Mouse (Mus musculus): ENCODE data around the gene Pdcd6ip. TPM values are rescaled to one million over a fixed set of nuclear protein-coding genes. Genes with fewer than 3 reads are reported as not detected.

Gene Pdcd6ip
- polyA plus RNA-seq, 1 experiment from 2014 or later: 99.5 TPM

DNA sequence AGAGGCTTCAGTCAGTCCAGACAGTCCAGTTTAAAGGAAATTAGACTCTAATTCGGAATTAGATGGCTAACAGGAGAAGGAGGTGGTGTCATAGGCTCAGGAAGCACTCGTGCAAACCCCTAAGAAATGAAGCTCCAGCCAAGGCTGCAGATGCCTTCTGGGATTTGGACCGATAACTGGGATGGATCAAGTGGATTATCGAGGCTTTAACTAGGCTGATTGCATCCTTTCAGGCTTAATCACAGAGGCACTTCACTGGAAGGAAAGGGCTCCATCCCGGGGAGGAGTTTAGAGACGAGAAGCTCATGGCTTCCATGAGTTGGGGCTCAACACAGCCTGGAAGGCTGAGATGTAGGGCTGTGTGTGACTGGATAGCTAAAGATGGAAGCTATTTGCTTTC lies 84.0 kb downstream of the Pdcd6ip start:
- Histone ChIP-seq H3K27me3 (ENCODE audit: control insufficient read depth, insufficient read depth, low read length) (no peaks in the 10 kb centered on the region), H3K4me2 (ENCODE audit: low read depth, low read length) (no peak overlapping the region), H3K9me3 (replicated peaks; ENCODE audit: control insufficient read depth, low read length) (no peaks in the 10 kb centered on the region), H3K27ac (ENCODE audit: low read length) (no peak overlapping the region), H3K36me3 (ENCODE audit: control insufficient read depth, insufficient read depth, low read length) (no peaks in the 10 kb centered on the region), H3K9ac (ENCODE audit: low read length) (no peak overlapping the region), H3K4me1 (ENCODE audit: control insufficient read depth, insufficient read depth, low read length) (no peaks in the 10 kb centered on the region), H3K4me3 (replicated peaks; ENCODE audit: low read length) (no peak overlapping the region)
- WGBS: 67% methylated on average over 6 of the region's 6 CpGs
- no peak for ATAC-seq (ENCODE audit: insufficient read depth, low FRiP score)

DNA sequence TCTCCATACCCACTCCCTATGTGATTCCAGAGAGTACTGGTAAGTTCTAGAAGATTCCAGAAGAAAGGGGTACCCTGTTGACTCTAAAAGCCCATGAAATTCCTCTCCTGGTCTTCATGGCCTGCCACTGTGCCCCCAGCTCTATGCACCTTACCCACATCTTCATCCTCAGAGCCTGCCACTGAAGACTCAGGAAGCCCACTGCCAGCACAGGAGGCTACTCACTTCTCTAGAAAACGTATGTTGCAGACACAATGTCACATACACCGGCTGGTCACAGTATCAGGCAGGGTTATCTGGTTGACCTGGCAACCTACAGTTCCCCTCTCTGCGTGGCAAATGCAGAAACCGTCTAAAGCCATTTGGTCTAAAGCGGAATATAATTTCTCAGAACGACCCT lies 91.0 kb downstream of the Pdcd6ip start:
- H3K4me1 ChIP-seq (ENCODE audit: control insufficient read depth, insufficient read depth, low read length): no peaks in the 10 kb centered on the region
- H3K9ac ChIP-seq (ENCODE audit: low read length): no peak overlapping the region
- no peaks in the 10 kb centered on the region for H3K27me3 ChIP-seq (ENCODE audit: control insufficient read depth, insufficient read depth, low read length)
- H3K36me3 ChIP-seq (ENCODE audit: control insufficient read depth, insufficient read depth, low read length): no peaks in the 10 kb centered on the region
- WGBS: 72% methylated on average over 6 of the region's 6 CpGs
- no peak overlapping the region for H3K4me3 ChIP-seq (replicated peaks; ENCODE audit: low read length)
- H3K27ac ChIP-seq (ENCODE audit: low read length): no peak overlapping the region
- no peaks in the 10 kb centered on the region for H3K9me3 ChIP-seq (replicated peaks; ENCODE audit: control insufficient read depth, low read length)
- no peak overlapping the region for H3K4me2 ChIP-seq (ENCODE audit: low read depth, low read length)
- no peak for ATAC-seq (ENCODE audit: insufficient read depth, low FRiP score)

DNA sequence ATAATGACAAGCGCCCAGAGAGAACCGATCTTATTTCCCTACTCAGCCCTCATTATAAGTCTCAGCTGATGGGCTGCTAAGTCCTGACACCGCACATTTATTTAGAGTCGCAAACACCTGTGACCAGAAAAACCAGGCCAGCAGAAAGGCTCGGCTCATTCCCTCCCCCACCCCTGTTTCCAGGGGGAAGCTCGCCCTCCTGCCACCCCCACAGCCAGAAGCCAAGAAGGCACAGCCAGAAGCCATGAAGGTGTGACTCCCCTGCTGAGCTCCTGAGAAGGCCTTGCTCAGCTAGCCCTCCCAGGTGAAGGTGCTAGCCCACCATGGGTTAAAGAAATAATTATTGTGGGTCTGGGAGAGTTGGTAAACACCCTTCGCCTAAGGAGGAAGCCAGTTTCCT lies 97.3 kb downstream of the Pdcd6ip start:
- H3K4me1 ChIP-seq (ENCODE audit: control insufficient read depth, insufficient read depth, low read length): no peaks in the 10 kb centered on the region
- H3K9me3 ChIP-seq (replicated peaks; ENCODE audit: control insufficient read depth, low read length): no peaks in the 10 kb centered on the region
- no peaks in the 10 kb centered on the region for H3K36me3 ChIP-seq (ENCODE audit: control insufficient read depth, insufficient read depth, low read length)
- no peak for ATAC-seq (ENCODE audit: insufficient read depth, low FRiP score)
- H3K9ac ChIP-seq (ENCODE audit: low read length): no peak overlapping the region
- WGBS: 43% methylated on average over 7 of the region's 7 CpGs
- no peak overlapping the region for H3K4me2 ChIP-seq (ENCODE audit: low read depth, low read length)
- no peaks in the 10 kb centered on the region for H3K27me3 ChIP-seq (ENCODE audit: control insufficient read depth, insufficient read depth, low read length)
- H3K27ac ChIP-seq (ENCODE audit: low read length): no peak overlapping the region
- no peak overlapping the region for H3K4me3 ChIP-seq (replicated peaks; ENCODE audit: low read length)

DNA sequence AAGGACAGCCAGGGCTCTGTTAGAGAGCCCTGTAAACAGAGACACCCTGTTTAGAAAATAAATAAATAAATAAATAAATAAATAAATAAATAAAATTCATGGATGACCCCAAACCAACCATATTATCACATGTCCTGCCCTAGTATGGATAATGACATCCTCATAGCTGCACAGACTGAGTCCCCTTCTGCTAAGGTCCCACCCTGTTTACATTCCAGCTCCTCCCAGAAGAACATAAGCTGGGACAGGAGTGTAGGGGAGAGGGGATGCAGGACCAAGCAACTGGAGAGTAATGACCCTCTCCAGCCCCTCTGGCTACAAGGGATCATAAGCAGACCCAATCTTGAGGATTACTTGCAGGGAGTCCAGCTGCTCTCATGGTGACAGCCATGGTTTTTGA lies 105.9 kb downstream of the Pdcd6ip start:
- Histone ChIP-seq H3K4me2 (ENCODE audit: low read depth, low read length) (no peak overlapping the region), H3K36me3 (ENCODE audit: control insufficient read depth, insufficient read depth, low read length) (no peaks in the 10 kb centered on the region), H3K4me3 (replicated peaks; ENCODE audit: low read length) (no peak overlapping the region), H3K27ac (ENCODE audit: low read length) (no peak overlapping the region), H3K27me3 (ENCODE audit: control insufficient read depth, insufficient read depth, low read length) (no peaks in the 10 kb centered on the region), H3K4me1 (ENCODE audit: control insufficient read depth, insufficient read depth, low read length) (no peaks in the 10 kb centered on the region), H3K9me3 (replicated peaks; ENCODE audit: control insufficient read depth, low read length) (no peaks in the 10 kb centered on the region), H3K9ac (ENCODE audit: low read length) (no peak overlapping the region)
- ATAC-seq (ENCODE audit: insufficient read depth, low FRiP score): no peak

Other genes starting within 250 kb of the Pdcd6ip start
- gene Clasp2, start 33.2 kb upstream of the Pdcd6ip start, polyA plus RNA-seq (2015; fragmentation: Nextera tagmentation; extraction: Ambion mirVana): 22.5 and 25.0 TPM in 2 replicates
- gene Ubp1, start 222.7 kb upstream of the Pdcd6ip start, polyA plus RNA-seq (2015; fragmentation: Nextera tagmentation; extraction: Ambion mirVana): 22.7 and 25.2 TPM in 2 replicates